Mouse (Mus musculus) heart, postnatal 4 days (tissue): ENCODE results near the gene Scd3. TPM values are rescaled to one million over a fixed set of nuclear protein-coding genes. Genes with fewer than 3 reads are reported as not detected.
"Not testable (repeated sequence)": the region's sequence is repeated elsewhere in the genome, so short reads cannot be mapped to it uniquely, and the experiment has no call there.

ENCODE experiments used
- DNase-seq: peaks from one replicate; pipeline ENCODE4 v3.0.0; 2021
- total RNA-seq, 2 experiments: library from RNA; stranded (reverse); gene quantifications; 2 replicates each; pipeline ENCODE4 v1.2.3; 2021

The Scd3 gene
- total RNA-seq, 2 experiments from 2014 or later, result not detected

GRCm38 (mm10) chr19:44273711-44274110 is 70.6 kb downstream of the Scd3 start:
- DNase-seq, result no peak

GRCm38 (mm10) chr19:44274452-44274851 is 71.4 kb downstream of the Scd3 start:
- no peak for DNase-seq

- no peak for DNase-seq
Measured at GRCm38 (mm10) chr19:44275418-44275817, 72.3 kb downstream of the Scd3 start.

- no peak for DNase-seq
Measured at GRCm38 (mm10) chr19:44276861-44277260, 73.8 kb downstream of the Scd3 start.

- DNase-seq, result no peak
Measured at GRCm38 (mm10) chr19:44277931-44278330, 74.9 kb downstream of the Scd3 start.

GRCm38 (mm10) chr19:44280755-44281154 is 77.7 kb downstream of the Scd3 start:
- DNase-seq, result peak; percentile 38

GRCm38 (mm10) chr19:44281825-44282447 is 78.9 kb downstream of the Scd3 start:
- not testable (repeated sequence) for DNase-seq

- no peak for DNase-seq
Measured at GRCm38 (mm10) chr19:44282534-44283156, 79.6 kb downstream of the Scd3 start.

- DNase-seq, result no peak
Measured at GRCm38 (mm10) chr19:44283157-44284024, 80.3 kb downstream of the Scd3 start.

GRCm38 (mm10) chr19:44284025-44284695 is 81.1 kb downstream of the Scd3 start:
- DNase-seq, result peak; percentile 89

GRCm38 (mm10) chr19:44284723-44285122 is 81.7 kb downstream of the Scd3 start:
- DNase-seq, result no peak

- DNase-seq, result no peak
Measured at GRCm38 (mm10) chr19:44285554-44285953, 82.5 kb downstream of the Scd3 start.

- no peak for DNase-seq
Measured at GRCm38 (mm10) chr19:44286109-44286508, 83.0 kb downstream of the Scd3 start.

GRCm38 (mm10) chr19:44287415-44288110 is 84.5 kb downstream of the Scd3 start:
- DNase-seq, result no peak

GRCm38 (mm10) chr19:44292083-44292482 is 89.0 kb downstream of the Scd3 start:
- DNase-seq, result no peak

- no peak for DNase-seq
Measured at GRCm38 (mm10) chr19:44292483-44292882, 89.4 kb downstream of the Scd3 start.

GRCm38 (mm10) chr19:44292941-44293768 is 90.1 kb downstream of the Scd3 start, which contains the start of gene Scd2:
Scd2 (plus strand) TSS chr19:44293674.
- DNase-seq, result peak; percentile 25
